Mouse (Mus musculus): ENCODE data around the gene Ate1. TPM values are rescaled to one million over a fixed set of nuclear protein-coding genes. Genes with fewer than 3 reads are reported as not detected.
"Not testable (repeated sequence)": the region's sequence is repeated elsewhere in the genome, so short reads cannot be mapped to it uniquely, and the experiment has no call there.

The Ate1 gene
- polyA plus RNA-seq, 1 experiment from 2014 or later: 53.0 TPM

- no peak for ATAC-seq (ENCODE audit: insufficient read depth, low FRiP score, low TSS enrichment)
- H3K27ac ChIP-seq (ENCODE audit: low read depth, low read length): no peak overlapping the region
- 96% methylated on average over 10 of the region's 10 CpGs for WGBS
These were observed 112.5 kb downstream of the Ate1 start for GRCm38 (mm10) chr7:130407622-130408021.

DNA sequence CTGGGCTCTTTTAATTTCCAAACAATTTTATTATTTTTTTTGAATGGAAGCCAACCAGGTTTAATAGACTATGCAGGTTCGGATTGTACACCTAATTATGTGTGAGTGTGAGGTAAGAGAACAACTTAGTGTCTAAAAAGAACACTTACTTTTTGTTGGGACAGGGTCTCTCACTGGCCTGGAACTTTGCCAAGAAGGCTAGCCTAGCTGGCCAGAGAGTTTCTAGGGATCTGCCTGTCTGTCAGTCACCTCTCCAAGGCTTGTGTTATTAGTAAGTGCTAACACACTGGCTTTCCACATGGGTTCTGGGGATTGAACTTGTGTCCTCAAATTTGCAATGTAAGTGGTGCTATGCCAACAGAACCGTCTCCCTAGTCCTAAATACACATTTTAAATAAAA lies 116.8 kb downstream of the Ate1 start:
- Histone ChIP-seq H3K4me2 (ENCODE audit: low read depth) (no peak overlapping the region), H3K9ac (ENCODE audit: low read length) (no peak overlapping the region), H3K27ac (ENCODE audit: low read depth, low read length) (no peak overlapping the region), H3K4me1 (ENCODE audit: control insufficient read depth, insufficient read depth, low read length) (no peaks in the 10 kb centered on the region), H3K4me3 (ENCODE audit: low read depth, low read length) (no peak overlapping the region), H3K36me3 (ENCODE audit: control insufficient read depth, insufficient read depth, low read length) (no peaks in the 10 kb centered on the region), H3K27me3 (ENCODE audit: control insufficient read depth, insufficient read depth, low read length) (no peaks in the 10 kb centered on the region), H3K9me3 (ENCODE audit: control insufficient read depth, low read length) (no peaks in the 10 kb centered on the region)
- ATAC-seq (ENCODE audit: insufficient read depth, low FRiP score, low TSS enrichment) (no peak), DNase-seq (ENCODE audit: low spot score) (no peak)
- WGBS: 95% methylated on average over 2 of the region's 2 CpGs

More at GRCm38 (mm10) chr7:130407622-130408021, 112.5 kb downstream of the Ate1 start:
- no peaks in the 10 kb centered on the region for H3K27me3 ChIP-seq (ENCODE audit: control insufficient read depth, insufficient read depth, low read length)
- no peaks in the 10 kb centered on the region for H3K9me3 ChIP-seq (ENCODE audit: control insufficient read depth, low read length)
- H3K4me2 ChIP-seq (ENCODE audit: low read depth): no peak overlapping the region
- DNase-seq (ENCODE audit: low spot score): no peak
- no peak overlapping the region for H3K4me3 ChIP-seq (ENCODE audit: low read depth, low read length)
- H3K4me1 ChIP-seq (ENCODE audit: control insufficient read depth, insufficient read depth, low read length): no peaks in the 10 kb centered on the region
- H3K9ac ChIP-seq (ENCODE audit: low read length): no peak overlapping the region
- no peaks in the 10 kb centered on the region for H3K36me3 ChIP-seq (ENCODE audit: control insufficient read depth, insufficient read depth, low read length)

DNA sequence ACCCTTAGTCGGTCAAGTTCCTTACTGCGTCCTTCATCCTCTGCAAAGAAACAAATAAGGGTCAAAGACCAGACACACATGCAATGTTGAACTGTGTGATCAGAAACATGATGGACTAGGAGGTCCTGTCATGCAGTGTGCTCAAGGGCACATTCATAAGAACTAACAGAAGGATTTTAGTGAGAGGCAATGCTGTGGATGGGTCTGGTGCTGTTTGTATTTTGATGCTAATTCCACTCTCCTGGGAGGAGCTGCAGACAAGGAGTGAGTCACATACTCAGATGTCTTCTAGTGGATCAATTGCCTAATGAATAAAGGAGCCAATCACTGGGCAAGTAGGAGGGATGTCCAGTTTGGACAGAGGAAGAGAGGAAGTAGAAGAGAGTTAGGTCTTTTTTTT lies 125.5 kb downstream of the Ate1 start:
- no peak for DNase-seq (ENCODE audit: low spot score)
- Histone ChIP-seq H3K27me3 (ENCODE audit: control insufficient read depth, insufficient read depth, low read length) (no peaks in the 10 kb centered on the region), H3K4me3 (ENCODE audit: low read depth, low read length) (no peak overlapping the region), H3K4me1 (ENCODE audit: control insufficient read depth, insufficient read depth, low read length) (no peaks in the 10 kb centered on the region), H3K36me3 (ENCODE audit: control insufficient read depth, insufficient read depth, low read length) (no peaks in the 10 kb centered on the region), H3K27ac (ENCODE audit: low read depth, low read length) (no peak overlapping the region), H3K9ac (ENCODE audit: low read length) (no peak overlapping the region), H3K9me3 (ENCODE audit: control insufficient read depth, low read length) (no peaks in the 10 kb centered on the region), H3K4me2 (ENCODE audit: low read depth) (no peak overlapping the region)
- 97% methylated on average over 2 of the region's 2 CpGs for WGBS
- ATAC-seq (ENCODE audit: insufficient read depth, low FRiP score, low TSS enrichment): no peak

DNA sequence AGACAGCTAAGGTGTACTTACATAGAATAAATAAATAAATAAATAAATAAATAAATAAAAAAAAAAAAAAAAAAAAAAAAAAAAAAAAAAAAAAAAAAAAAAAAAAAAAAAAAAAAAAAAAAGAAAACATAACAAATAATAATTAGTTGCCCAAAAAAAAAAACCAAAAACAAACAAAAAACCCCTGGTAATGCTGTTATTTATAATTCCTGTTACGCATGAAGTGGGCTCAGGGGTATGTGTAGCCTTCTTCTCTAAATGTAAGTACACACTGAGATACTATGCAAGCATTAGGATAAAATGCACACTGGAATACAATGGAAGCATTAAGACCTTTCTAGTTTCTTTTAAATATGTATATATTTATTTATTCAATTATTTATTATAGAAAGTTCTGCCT lies 130.1 kb downstream of the Ate1 start:
- not testable (repeated sequence) for DNase-seq (ENCODE audit: low spot score); H3K27ac ChIP-seq (ENCODE audit: low read depth, low read length)
- 98% methylated on average over 1 of the region's 1 CpGs for WGBS

GRCm38 (mm10) chr7:130386308-130386707 lies 133.9 kb downstream of the Ate1 start:
- Histone ChIP-seq H3K9ac (ENCODE audit: low read length) (no peak overlapping the region), H3K4me1 (ENCODE audit: control insufficient read depth, insufficient read depth, low read length) (no peaks in the 10 kb centered on the region), H3K27ac (ENCODE audit: low read depth, low read length) (no peak overlapping the region), H3K27me3 (ENCODE audit: control insufficient read depth, insufficient read depth, low read length) (no peaks in the 10 kb centered on the region), H3K4me3 (ENCODE audit: low read depth, low read length) (no peak overlapping the region), H3K4me2 (ENCODE audit: low read depth) (no peak overlapping the region), H3K36me3 (ENCODE audit: control insufficient read depth, insufficient read depth, low read length) (no peaks in the 10 kb centered on the region), H3K9me3 (ENCODE audit: control insufficient read depth, low read length) (no peaks in the 10 kb centered on the region)
- WGBS: 53% methylated on average over 3 of the region's 3 CpGs
- ATAC-seq (ENCODE audit: insufficient read depth, low FRiP score, low TSS enrichment) (no peak), DNase-seq (ENCODE audit: low spot score) (no peak)

More for the DNA sequence above, 130.1 kb downstream of the Ate1 start:
- not testable (repeated sequence) for H3K36me3 ChIP-seq (ENCODE audit: control insufficient read depth, insufficient read depth, low read length); H3K27me3 ChIP-seq (ENCODE audit: control insufficient read depth, insufficient read depth, low read length); H3K4me3 ChIP-seq (ENCODE audit: low read depth, low read length); H3K9me3 ChIP-seq (ENCODE audit: control insufficient read depth, low read length); H3K4me2 ChIP-seq (ENCODE audit: low read depth); H3K9ac ChIP-seq (ENCODE audit: low read length); ATAC-seq (ENCODE audit: insufficient read depth, low FRiP score, low TSS enrichment); H3K4me1 ChIP-seq (ENCODE audit: control insufficient read depth, insufficient read depth, low read length)

DNA sequence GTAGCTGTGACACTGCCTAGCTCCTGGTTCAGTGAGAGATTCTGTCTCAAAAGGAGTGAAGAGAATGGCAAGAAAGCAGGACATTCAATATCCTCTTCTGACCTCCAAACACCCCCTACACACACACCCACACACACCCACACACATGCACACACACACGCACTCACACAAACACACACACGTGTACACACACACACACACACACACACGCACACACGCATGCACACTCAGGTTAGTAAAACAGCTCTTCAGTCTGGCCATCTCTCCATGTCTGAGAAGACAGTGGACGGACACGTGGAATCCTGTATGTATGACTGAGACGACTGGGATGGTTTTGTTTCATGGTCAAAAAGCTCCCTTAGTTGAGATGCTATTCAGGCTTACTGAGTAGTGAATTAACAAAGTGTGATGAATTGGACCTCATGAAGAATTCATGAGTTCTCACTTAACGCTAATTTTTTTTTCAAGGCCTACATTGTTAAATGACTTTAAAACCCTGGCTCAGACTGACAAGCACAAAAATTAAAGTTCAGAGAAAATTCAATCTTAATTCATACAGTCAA lies 134.4 kb downstream of the Ate1 start:
- no peaks in the 10 kb centered on the region for H3K9me3 ChIP-seq (ENCODE audit: control insufficient read depth, low read length)
- no peaks in the 10 kb centered on the region for H3K4me1 ChIP-seq (ENCODE audit: control insufficient read depth, insufficient read depth, low read length)
- no peak overlapping the region for H3K4me3 ChIP-seq (ENCODE audit: low read depth, low read length)
- peak; percentile 63; the same call in 1 of the 2 replicates for ATAC-seq (ENCODE audit: insufficient read depth, low FRiP score, low TSS enrichment)
- no peaks in the 10 kb centered on the region for H3K27me3 ChIP-seq (ENCODE audit: control insufficient read depth, insufficient read depth, low read length)
- DNase-seq (ENCODE audit: low spot score): no peak
- 57% methylated on average over 8 of the region's 8 CpGs for WGBS
- H3K9ac ChIP-seq (ENCODE audit: low read length): no peak overlapping the region
- H3K27ac ChIP-seq (ENCODE audit: low read depth, low read length): no peak overlapping the region
- no peak overlapping the region for H3K4me2 ChIP-seq (ENCODE audit: low read depth)
- H3K36me3 ChIP-seq (ENCODE audit: control insufficient read depth, insufficient read depth, low read length): no peaks in the 10 kb centered on the region

GRCm38 (mm10) chr7:130382126-130382525 lies 138.0 kb downstream of the Ate1 start:
- no peaks in the 10 kb centered on the region for H3K9me3 ChIP-seq (ENCODE audit: control insufficient read depth, low read length)

DNA sequence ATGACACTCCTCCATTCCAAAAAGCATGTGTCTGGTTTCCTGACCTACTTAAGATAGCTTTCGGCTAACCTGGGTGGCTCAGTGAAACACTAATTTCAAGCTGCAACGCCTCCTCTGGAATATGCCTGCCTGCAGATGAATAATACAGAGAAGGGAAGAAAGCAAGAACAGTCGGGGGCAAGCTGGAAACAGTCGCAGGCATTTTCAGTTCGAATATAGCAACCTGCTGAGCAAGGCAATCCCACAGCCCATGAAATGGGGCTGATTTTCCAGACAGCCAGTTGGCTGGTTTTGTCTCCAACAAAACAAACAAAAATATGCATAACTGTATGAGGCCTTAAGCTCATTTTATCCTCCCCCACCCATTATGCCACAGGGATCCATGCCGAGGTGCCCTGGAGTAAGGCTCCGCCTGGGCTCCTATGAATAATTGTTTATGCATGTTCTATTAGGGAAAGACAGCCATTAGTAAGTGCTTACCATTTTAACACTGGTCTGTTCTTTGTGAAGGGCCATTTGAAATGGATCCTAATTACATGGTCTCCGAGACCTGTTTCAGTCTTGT lies 138.7 kb downstream of the Ate1 start:
- peak; percentile 35; the same call in 1 of the 2 replicates for ATAC-seq (ENCODE audit: insufficient read depth, low FRiP score, low TSS enrichment)
- no peaks in the 10 kb centered on the region for H3K27me3 ChIP-seq (ENCODE audit: control insufficient read depth, insufficient read depth, low read length)
- H3K9me3 ChIP-seq (ENCODE audit: control insufficient read depth, low read length): no peaks in the 10 kb centered on the region
- WGBS: 63% methylated on average over 8 of the region's 8 CpGs
- no peak overlapping the region for H3K27ac ChIP-seq (ENCODE audit: low read depth, low read length)
- no peak overlapping the region for H3K4me3 ChIP-seq (ENCODE audit: low read depth, low read length)
- H3K4me1 ChIP-seq (ENCODE audit: control insufficient read depth, insufficient read depth, low read length): no peaks in the 10 kb centered on the region
- no peak overlapping the region for H3K4me2 ChIP-seq (ENCODE audit: low read depth)
- DNase-seq (ENCODE audit: low spot score): no peak
- no peaks in the 10 kb centered on the region for H3K36me3 ChIP-seq (ENCODE audit: control insufficient read depth, insufficient read depth, low read length)
- no peak overlapping the region for H3K9ac ChIP-seq (ENCODE audit: low read length)

More at GRCm38 (mm10) chr7:130382126-130382525, 138.0 kb downstream of the Ate1 start:
- H3K4me3 ChIP-seq (ENCODE audit: low read depth, low read length): no peak overlapping the region
- no peak for ATAC-seq (ENCODE audit: insufficient read depth, low FRiP score, low TSS enrichment)
- no peak overlapping the region for H3K9ac ChIP-seq (ENCODE audit: low read length)
- H3K36me3 ChIP-seq (ENCODE audit: control insufficient read depth, insufficient read depth, low read length): no peaks in the 10 kb centered on the region
- H3K27ac ChIP-seq (ENCODE audit: low read depth, low read length): no peak overlapping the region
- H3K4me1 ChIP-seq (ENCODE audit: control insufficient read depth, insufficient read depth, low read length): no peaks in the 10 kb centered on the region
- no peak overlapping the region for H3K4me2 ChIP-seq (ENCODE audit: low read depth)
- no peaks in the 10 kb centered on the region for H3K27me3 ChIP-seq (ENCODE audit: control insufficient read depth, insufficient read depth, low read length)
- 94% methylated on average over 13 of the region's 13 CpGs for WGBS
- no peak for DNase-seq (ENCODE audit: low spot score)

DNA sequence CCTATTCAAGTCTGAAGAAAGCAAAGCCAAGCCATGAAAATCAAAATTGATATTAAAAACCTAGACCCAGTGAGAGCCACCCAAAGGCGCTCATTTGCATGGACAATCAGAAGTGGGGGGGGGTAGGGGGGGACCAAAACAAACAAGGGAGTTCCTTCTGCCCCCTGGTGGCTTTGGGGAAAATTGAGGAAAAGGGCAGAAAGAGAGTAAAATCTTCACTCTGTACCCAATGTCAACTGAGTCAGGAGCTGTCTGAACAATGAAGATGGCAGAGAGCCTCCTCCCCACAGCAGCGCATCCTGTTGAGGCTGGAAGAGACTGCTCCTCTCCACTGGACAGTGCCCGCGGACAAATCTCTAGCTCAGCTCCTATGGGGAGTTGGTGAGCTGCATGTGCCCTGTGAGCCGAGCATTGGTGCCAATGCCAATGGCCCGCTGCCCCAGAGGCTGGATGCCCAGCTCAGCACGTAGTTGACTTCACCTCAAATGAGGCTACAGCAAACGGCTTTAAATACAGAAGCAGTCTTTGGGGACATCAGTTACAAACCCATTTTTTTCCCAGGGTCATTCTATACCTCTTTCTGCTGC lies 139.3 kb downstream of the Ate1 start:
- no peak overlapping the region for H3K4me2 ChIP-seq (ENCODE audit: low read depth)
- DNase-seq (ENCODE audit: low spot score) (no peak), ATAC-seq (ENCODE audit: insufficient read depth, low FRiP score, low TSS enrichment) (no peak)
- no peak overlapping the region for H3K9ac ChIP-seq (ENCODE audit: low read length)
- H3K27me3 ChIP-seq (ENCODE audit: control insufficient read depth, insufficient read depth, low read length): no peaks in the 10 kb centered on the region
- H3K9me3 ChIP-seq (ENCODE audit: control insufficient read depth, low read length): no peaks in the 10 kb centered on the region
- no peak overlapping the region for H3K4me3 ChIP-seq (ENCODE audit: low read depth, low read length)
- H3K36me3 ChIP-seq (ENCODE audit: control insufficient read depth, insufficient read depth, low read length): no peaks in the 10 kb centered on the region
- no peak overlapping the region for H3K27ac ChIP-seq (ENCODE audit: low read depth, low read length)
- 83% methylated on average over 8 of the region's 8 CpGs for WGBS
- no peaks in the 10 kb centered on the region for H3K4me1 ChIP-seq (ENCODE audit: control insufficient read depth, insufficient read depth, low read length)
